Mouse (Mus musculus) lung, postnatal 25 days (tissue): ENCODE data around the gene Agpat1.

Experiments
- DNase-seq: peaks from one replicate; pipeline ENCODE4 v3.0.0; 2022; ENCODE audit warnings: low spot score

Gene Agpat1

GRCm38 (mm10) chr17:34655160-34655559 lies 51.1 kb downstream of the Agpat1 start:
- peak; percentile 79 for DNase-seq

GRCm38 (mm10) chr17:34655581-34655991 lies 51.5 kb downstream of the Agpat1 start:
- peak; percentile 94 for DNase-seq

DNA sequence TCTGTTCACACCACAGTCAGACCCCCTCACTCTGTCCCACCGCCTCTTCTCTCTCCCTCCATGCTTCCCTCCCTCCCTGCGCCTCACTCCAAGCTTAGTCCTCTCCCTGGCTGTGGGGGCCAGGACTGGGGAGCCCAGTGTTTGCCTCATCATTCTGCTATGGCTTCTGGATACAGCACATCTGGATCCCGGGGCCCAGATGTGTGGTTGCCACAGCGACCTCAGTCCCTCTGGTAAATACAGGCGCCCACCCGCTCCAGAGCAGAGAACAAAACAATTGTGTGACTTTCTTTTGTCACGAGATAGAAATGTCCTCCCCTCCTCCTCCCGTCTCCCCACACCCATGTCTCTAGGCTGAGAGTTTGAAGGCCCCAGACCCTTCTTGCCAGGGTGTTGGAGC lies 52.6 kb downstream of the Agpat1 start:
- DNase-seq, result no peak

DNA sequence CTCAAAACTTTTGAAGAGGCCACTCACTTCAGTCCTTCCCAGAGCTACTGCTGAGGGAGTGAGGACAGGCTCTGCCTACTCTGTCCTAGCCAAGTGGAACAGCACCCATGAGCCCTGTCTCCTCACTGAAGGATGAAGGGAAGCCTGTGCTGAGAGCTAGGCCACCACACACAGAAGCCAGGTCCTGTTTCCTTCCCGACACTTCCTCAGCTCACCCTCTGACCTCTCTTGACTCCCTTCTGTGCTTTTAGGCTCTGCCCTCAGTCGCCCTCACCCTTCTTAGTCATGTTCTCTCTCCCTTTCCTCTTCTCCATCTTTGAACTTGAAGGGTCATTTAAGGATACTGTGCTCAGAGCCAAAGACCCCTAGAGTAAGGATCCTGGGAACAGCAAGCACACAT lies 53.2 kb downstream of the Agpat1 start:
- DNase-seq, result no peak

- no peak for DNase-seq
These were observed 54.1 kb downstream of the Agpat1 start for GRCm38 (mm10) chr17:34658145-34658544.

DNA sequence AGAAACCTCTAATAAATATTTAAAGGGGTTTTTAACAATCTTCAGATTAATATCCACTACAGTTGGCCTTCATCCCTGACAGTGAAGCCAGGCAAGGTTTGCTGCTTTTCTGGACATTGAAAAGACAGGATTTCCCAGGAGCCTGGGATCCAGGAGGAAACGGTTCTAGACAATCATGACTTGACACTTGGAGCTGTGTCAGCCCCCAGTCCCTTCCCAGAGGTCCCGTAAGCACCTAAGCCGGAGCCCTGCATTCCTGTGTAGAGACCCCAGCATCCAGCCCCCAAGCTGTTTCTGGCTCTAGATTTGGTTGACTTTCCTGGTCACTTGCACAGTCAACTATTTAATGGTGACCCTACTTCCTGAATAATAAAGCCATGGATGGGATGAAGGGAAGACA lies 54.5 kb downstream of the Agpat1 start:
- DNase-seq, result no peak

- no peak for DNase-seq
These were observed 55.3 kb downstream of the Agpat1 start for GRCm38 (mm10) chr17:34659181-34659896.

GRCm38 (mm10) chr17:34659897-34660214 lies 55.8 kb downstream of the Agpat1 start:
- no peak for DNase-seq

- no peak for DNase-seq
These were observed 56.3 kb downstream of the Agpat1 start for GRCm38 (mm10) chr17:34660259-34660820.

GRCm38 (mm10) chr17:34661121-34661591 lies 57.1 kb downstream of the Agpat1 start:
- peak; percentile 70 for DNase-seq

DNA sequence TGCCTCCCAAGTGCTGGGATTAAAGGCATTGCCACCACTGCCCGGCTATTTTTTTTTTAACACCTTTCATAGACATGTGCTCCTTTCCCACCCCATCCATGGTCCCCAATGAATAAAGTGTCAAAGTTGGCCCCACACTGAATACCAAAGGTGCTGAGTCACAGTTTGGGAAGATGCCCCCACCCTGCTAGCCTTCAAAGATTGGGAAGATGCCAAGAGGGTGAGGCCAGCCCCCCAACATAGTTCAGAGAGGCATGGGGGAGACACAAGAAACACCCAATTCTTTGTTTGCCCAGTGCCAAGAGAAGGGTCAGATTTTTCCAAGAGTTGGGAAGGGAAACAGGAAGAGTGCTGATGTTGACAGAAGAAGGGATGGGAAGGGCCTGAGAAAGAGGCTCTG lies 58.4 kb downstream of the Agpat1 start:
- no peak for DNase-seq

DNA sequence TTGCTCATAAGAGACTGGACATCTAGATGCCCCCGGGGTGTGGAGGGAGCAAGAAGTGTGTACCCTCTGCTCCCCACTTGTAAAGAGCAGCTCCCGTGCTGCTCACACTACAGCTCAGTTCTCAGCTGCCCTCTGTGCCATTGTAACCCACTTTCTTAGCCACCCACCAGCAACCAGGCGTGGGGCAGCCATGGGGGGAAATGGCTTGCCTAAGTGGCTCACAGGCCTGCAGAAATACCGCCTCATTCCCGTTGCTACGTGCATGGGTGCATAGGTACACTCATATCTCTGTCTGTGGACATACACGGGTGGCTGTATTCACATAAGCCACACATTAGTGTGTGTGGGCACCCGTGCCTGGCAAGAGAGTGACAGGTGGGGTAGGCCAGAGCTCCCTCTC lies 58.9 kb downstream of the Agpat1 start:
- no peak for DNase-seq
